Mouse (Mus musculus) cortical plate, adult 2 months (tissue): ENCODE results near the gene Olfr15. TPM values are rescaled to one million over a fixed set of nuclear protein-coding genes. Genes with fewer than 3 reads are reported as not detected.
"Not testable (repeated sequence)": the region's sequence is repeated elsewhere in the genome, so short reads cannot be mapped to it uniquely, and the experiment has no call there.

Source experiments
- H3K27ac ChIP-seq: fragments of 200-500 bp; 2 replicates; pipeline ENCODE4 v1.5.1; 2012; ENCODE audit warnings: low read length, control low read depth, inconsistent platforms; ENCODE audit not compliant: insufficient read depth
- H3K4me1 ChIP-seq: fragments of 200-500 bp; 2 replicates; pipeline ENCODE4 v1.6.1; 2011; ENCODE audit warnings: low read length; ENCODE audit not compliant: control insufficient read depth, insufficient read depth
- H3K4me3 ChIP-seq: fragments of 200-500 bp; 2 replicates; pipeline ENCODE4 v1.5.1; 2011; ENCODE audit warnings: mild to moderate bottlenecking, low read length, control low read depth; ENCODE audit not compliant: insufficient read depth
- CTCF ChIP-seq: fragments of 200-500 bp; IDR thresholded peaks from 2 replicates; pipeline ENCODE4 v1.5.1; 2011; ENCODE audit warnings: mild to moderate bottlenecking, control low read depth, low read length; ENCODE audit not compliant: insufficient read depth; ENCODE audit errors: extremely low read depth
- POLR2A ChIP-seq: fragments of 200-500 bp; IDR thresholded peaks from 2 replicates; pipeline ENCODE4 v1.6.1; 2011; ENCODE audit warnings: mild to moderate bottlenecking, low read length, control low read depth; ENCODE audit not compliant: insufficient read depth; ENCODE audit errors: extremely low read depth
- polyA plus RNA-seq: library from polyadenylated mRNA; depleted of rRNA; stranded (reverse); fragments of >200 nt; gene quantifications from 2 replicates; pipeline ENCODE4 v1.2.3, GENCODE M21; 2012

Olfr15 gene
- polyA plus RNA-seq, 1 experiment, result not detected

DNA sequence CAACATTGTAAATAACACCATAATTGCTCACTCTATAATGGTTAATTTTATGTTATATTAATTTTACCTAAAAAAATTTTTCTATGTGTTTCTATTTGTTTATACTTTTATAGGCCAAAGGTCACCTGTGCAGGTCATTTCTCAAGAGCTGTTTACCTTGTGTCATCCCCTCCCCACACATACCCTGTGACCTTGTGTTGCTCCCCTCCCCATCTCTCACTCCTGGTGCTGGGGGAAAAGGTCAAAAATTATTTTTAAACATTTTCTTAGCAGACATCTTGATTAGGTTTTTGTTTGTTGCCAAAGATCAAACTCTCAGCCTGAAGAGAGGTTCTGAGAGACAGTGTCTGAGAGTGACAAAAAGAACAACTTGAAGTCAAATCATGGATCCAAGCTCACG is 13.1 kb downstream of the Olfr15 start:
- H3K4me1 ChIP-seq, result peaks cover under 1% of the 10 kb centered on the region; the same call in 1 of the 2 replicates
- TF ChIP-seq CTCF (no peak), POLR2A (no peak)
- no peak overlapping the region for H3K4me3 ChIP-seq

DNA sequence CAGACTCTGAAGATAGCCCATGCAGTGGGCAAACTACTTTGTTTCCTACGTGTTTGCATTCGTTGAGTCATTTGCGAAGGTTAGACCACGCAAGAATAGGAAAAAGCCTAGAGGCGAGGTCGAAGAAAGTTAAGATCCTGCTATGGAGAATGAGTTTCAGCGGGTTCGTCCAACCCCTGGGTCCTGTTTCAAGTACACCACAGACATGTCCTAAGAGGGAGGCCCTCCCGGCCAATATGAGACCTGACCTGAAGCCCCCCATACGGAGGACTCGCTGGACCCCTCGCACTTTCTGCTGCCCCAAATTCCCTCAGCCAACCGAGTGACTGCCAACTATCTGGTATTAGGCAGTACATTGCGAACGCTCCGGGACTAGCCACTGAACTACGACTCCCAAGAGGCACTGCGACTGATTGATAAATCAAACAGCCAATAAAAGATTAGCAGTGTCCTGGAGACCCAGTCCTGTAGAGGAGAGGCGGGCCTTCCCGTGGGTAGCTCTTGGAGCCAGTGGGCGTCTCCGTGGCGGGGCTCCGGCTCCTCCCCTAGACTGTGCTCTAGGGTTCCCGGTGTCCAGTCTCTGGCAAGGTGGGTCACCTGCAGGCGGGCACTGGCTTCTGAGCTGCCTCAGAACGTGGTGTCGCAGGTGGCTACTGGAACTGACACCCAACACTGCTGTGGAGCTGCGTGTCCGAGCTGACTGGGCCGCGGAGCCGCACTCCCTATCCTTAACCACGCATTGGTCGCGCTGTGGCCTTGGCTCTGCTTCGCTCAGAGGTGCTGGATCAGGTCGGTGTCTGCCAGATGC is 16.2 kb downstream of the Olfr15 start, which contains the start of gene Zfp174:
Gene Zfp174, plus strand, starts transcription at position 558 of the 808 bp plus-strand sequence.
- peak; percentile 78 for TF ChIP-seq POLR2A
- TF ChIP-seq CTCF, result no peak
- Histone ChIP-seq H3K4me3 (peak within 1 kb of the TSS; percentile 79), H3K4me1 (peaks cover 4% of the 10 kb centered on the region), H3K27ac (0 out of 2 replicates have a peak within 1 kb of the TSS, but pooled peaks have one; percentile 0)

More for the DNA sequence above, 13.1 kb downstream of the Olfr15 start:
- no peak overlapping the region for H3K27ac ChIP-seq

DNA sequence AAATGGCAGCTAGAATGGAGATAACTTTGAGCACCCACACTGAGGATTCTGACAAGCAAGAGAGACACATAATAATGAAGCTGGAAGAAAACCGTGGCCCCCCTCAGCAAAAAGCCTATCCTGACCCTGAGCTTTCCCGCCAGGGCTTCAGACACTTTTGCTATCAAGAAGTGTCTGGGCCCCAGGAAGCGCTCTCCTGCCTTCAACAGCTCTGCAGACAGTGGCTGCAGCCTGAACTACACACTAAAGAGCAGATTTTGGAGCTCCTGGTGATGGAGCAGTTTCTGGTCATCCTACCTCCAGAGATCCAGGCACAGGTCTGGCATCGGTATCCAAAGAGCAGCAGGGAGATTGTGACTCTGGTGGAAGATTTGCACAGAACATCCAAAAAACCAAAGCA is 17.2 kb downstream of the Olfr15 start:
- H3K27ac ChIP-seq, result no peak overlapping the region

DNA sequence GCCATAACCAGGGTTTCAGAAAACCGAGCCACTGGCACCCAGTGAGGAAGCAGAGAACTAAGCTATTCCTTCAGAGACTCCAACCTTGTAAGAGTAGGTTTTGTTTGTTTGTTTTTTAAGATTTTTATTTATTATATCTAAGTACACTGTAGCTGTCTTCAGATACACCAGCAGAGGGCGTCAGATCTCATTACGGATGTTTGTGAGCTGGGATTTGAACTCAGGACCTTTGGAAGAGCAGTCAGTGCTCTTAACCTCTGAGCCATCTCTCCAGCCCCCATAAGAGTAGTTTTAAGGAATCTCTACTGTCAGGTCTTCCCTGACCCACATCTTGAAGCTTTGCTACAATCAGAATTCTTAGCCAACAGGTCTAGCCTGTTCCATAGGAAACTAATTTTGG is 17.7 kb downstream of the Olfr15 start:
- Histone ChIP-seq H3K4me3 (no peak overlapping the region), H3K4me1 (peaks cover 4% of the 10 kb centered on the region), H3K27ac (no peak overlapping the region)
- TF ChIP-seq POLR2A (no peak), CTCF (no peak)

More for the DNA sequence above, 17.2 kb downstream of the Olfr15 start:
- Histone ChIP-seq H3K4me3 (no peak overlapping the region; the same call in 1 of the 2 replicates), H3K4me1 (peaks cover 4% of the 10 kb centered on the region)
- no peak for TF ChIP-seq CTCF
- TF ChIP-seq POLR2A, result no peak

DNA sequence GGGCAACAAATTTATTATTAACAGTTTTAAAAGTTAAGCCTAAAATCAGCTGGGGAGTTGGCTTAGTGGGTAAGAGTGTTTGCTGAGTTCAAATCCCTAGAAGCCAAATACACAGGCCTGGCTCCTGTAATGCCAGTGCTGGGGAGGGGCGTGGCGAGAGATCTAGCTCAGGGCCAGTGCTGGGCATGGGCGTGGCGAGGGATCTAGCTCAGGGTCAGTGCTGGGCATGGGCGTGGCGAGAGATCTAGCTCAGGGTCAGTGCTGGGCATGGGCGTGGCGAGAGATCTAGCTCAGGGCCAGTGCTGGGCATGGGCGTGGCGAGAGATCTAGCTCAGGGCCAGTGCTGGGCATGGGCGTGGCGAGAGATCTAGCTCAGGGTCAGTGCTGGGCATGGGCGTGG is 20.6 kb downstream of the Olfr15 start:
- not testable (repeated sequence) for H3K27ac ChIP-seq, H3K4me3 ChIP-seq, H3K4me1 ChIP-seq

DNA sequence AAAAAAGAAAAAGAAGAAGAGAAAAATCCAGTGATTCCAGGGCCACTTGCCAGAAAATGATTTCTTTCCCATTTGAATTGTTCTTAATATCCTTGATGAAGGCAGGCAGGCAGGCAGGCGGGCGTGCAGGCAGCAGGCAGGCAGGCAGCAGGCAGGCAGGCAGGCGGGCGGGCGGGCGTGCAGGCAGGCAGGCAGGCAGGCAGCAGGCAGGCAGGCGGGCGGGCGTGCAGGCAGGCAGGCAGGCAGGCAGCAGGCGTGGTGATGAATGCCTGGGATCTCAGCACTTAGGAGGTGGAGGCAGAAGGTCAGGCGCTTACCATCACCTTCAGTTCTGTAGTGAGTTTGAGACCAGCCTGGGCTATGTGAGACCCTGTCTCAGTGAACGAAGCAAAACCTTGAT is 21.9 kb downstream of the Olfr15 start:
- peaks cover 4% of the 10 kb centered on the region for H3K4me1 ChIP-seq
- H3K4me3 ChIP-seq, result no peak overlapping the region
- TF ChIP-seq CTCF, result no peak
- no peak for TF ChIP-seq POLR2A
- H3K27ac ChIP-seq, result no peak overlapping the region

DNA sequence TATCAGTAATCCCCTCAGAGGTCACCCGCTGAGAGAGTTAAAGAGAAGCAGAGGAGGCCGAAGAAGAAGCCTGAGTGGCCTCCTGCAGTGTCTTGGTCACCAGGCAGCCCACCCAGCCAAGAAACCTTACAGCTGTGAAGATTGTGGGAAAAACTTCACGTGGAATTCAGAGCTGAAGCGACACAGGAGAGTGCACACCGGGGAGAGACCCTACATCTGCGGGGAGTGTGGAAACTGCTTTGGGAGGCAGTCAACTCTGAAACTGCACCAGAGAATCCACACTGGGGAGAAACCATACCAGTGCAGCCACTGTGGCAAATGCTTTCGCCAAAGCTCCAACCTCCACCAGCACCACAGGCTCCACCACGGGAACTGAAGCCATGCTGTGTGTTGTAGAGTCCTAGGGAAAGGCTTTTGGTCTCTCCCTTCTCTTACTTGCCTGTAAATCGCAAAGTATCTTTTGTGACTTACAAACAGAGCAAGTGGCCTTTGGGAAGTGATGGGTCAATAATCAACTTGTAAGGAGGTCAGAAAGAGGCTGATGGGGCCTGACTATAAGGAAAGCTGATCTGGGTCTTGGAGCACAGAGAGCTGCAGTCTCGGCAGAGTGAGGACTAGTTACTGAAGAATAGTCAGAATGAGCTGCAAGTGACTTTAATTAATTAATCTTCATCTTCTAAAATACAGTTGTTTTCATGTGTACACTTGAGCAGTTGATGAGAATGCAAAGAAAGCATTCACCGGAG is 23.9 kb downstream of the Olfr15 start:
- no peaks in the 10 kb centered on the region; the same call in 1 of the 2 replicates for H3K4me1 ChIP-seq
- H3K4me3 ChIP-seq, result no peak overlapping the region
- no peak for TF ChIP-seq CTCF
- TF ChIP-seq POLR2A, result no peak

DNA sequence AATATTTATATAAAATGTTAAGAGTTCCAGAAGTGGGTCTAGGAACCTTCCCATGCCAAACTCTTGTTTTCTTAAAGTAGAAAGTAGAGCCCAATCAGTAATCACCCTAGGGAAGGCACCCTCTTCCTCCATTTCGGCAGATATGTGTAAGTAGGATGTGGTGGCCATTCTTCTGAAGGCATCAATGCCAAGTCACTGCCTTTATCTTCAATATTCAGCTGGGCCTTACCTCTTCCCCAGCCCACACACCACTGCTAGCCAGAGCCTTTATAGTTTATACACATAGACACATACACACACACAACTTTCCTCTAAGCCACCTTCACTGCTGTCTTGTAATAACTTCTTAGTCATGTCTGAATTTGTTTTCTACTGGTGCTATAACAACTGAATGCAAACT is 25.1 kb downstream of the Olfr15 start:
- TF ChIP-seq CTCF (no peak), POLR2A (no peak)
- H3K27ac ChIP-seq, result no peak overlapping the region
- no peak overlapping the region for H3K4me3 ChIP-seq
- H3K4me1 ChIP-seq, result no peaks in the 10 kb centered on the region; the same call in 1 of the 2 replicates

More for the DNA sequence above, 23.9 kb downstream of the Olfr15 start:
- no peak overlapping the region for H3K27ac ChIP-seq

DNA sequence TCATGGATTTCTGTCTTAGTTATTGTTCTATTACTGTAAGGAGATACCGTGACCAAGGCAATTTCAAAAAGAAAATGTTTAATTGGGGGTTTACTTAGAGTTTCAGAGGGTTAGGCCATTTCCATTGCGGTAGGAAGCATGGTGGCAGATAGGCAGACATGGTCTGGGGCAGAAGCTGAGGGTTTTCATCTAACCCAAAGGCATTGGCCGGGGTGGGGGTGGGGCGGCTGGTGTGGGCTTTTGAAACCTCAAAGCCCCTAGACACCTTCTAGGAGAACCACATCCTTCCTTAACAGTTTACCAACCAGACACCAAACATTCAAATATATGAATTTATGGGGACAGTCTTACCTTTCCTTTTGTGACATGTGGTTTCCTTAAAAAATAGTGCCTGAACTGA is 28.6 kb downstream of the Olfr15 start:
- no peak for TF ChIP-seq POLR2A
- no peak for TF ChIP-seq CTCF
- Histone ChIP-seq H3K4me1 (no peaks in the 10 kb centered on the region), H3K27ac (no peak overlapping the region), H3K4me3 (no peak overlapping the region)
